Mouse (Mus musculus) thymus, adult 2 months (tissue): ENCODE measurements around the gene Ppp4r2.

ENCODE experiments used
- CTCF ChIP-seq: fragments of 200-500 bp; IDR thresholded peaks from 2 replicates; pipeline ENCODE4 v1.5.1; 2012; ENCODE audit warnings: mild to moderate bottlenecking, control low read depth, low read length, moderate library complexity, borderline replicate concordance; ENCODE audit not compliant: control insufficient read depth, poor library complexity, insufficient read depth; ENCODE audit errors: extremely low read depth
- POLR2A ChIP-seq: fragments of 200-500 bp; IDR thresholded peaks from 2 replicates; pipeline ENCODE4 v1.6.1; 2012; ENCODE audit warnings: mild to moderate bottlenecking, low read length, control low read depth, moderate library complexity; ENCODE audit not compliant: control insufficient read depth, poor library complexity, insufficient read depth; ENCODE audit errors: extremely low read depth

DNA sequence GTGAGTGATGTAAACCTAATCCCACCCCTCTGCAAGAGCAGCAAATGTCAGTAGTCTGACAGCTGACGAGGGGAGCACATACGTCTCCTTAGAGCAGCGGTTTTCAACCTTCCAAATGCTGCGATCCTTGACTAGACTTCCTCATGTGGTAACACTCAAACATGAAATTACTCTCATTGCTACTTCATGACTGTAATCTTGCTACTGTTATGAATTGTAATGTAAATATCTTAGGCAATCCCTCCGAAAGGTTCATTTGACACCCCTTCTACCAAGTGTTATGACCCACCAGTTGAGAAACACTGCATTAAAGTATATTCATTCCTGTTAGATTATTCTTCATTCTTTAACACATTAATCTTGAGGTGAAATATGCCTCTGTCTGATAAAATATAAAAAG, 13.8 kb downstream of the Ppp4r2 start:
- TF ChIP-seq CTCF (no peak), POLR2A (no peak)
